Mouse (Mus musculus) gastrocnemius, postnatal 14 days (tissue): Measurements from ENCODE around the gene Ehd4. TPM values are rescaled to one million over a fixed set of nuclear protein-coding genes. Genes with fewer than 3 reads are reported as not detected.

Experiments
- DNase-seq: peaks from one replicate; pipeline ENCODE4 v3.0.0; 2021; ENCODE audit warnings: mixed read lengths
- intact Hi-C: fragments of 180-260 bp; cut with DNase I; formaldehyde crosslinking; loops from one replicate; pipeline ENCODE4 v1.15.1; 2025; ENCODE audit warnings: low total_unique reads
- long read RNA-seq, 2 experiments: library from polyadenylated mRNA; stranded (forward); transcript quantifications; one replicate each; pipeline ENCODE4 v2.0.0; 2021
- total RNA-seq, 2 experiments: library from RNA; stranded (reverse); gene quantifications; 2 replicates each; pipeline ENCODE4 v1.2.3; 2021

The Ehd4 gene
- total RNA-seq, result 10 to 100 TPM; 72.8 to 89.4 TPM
- long read RNA-seq, experiment 1, transcript Ehd4-201 (6 exons, 3,730 nt), result major isoform, 88 of 100 reads
- long read RNA-seq, experiment 1, partial matches to known transcripts, result 4 of 100 reads
- long read RNA-seq, experiment 1, other reads (novel, unspliced or antisense), result 8 of 100 reads
- long read RNA-seq, experiment 2, transcript Ehd4-201 (6 exons, 3,730 nt), result major isoform, 117 of 137 reads
- long read RNA-seq, experiment 2, partial matches to known transcripts, result 17 of 137 reads
- long read RNA-seq, experiment 2, other reads (novel, unspliced or antisense), result 3 of 137 reads

DNA sequence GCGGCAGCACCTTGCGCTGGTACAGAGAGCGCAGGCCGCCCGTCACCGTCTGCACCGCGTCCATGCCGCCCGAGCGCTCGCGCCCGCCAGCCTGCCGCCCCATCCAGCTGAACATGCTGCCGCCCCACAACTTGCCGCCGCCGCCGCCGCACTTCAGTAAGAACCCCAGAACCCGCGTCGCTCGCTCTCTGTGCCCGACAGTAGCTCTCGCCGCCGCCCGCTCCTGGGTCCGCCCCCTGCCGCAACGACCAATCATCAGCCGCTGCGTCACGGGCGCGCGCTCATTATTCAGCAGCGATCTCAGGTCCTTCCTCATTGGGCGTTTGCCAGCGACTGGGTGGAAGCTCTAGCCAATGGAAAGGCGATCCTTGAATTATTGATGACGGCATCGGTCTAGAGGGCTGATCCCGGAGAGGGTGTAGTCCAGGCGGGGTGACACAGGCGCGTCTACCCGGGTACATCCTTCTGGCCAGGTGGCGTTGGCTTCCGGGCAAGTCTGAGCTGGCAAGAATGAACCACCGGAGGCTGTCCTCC, at the start of gene Ehd4:
TSS of gene Ehd4 (minus strand) at position 246 of the 534 bp plus-strand sequence.
- peak; percentile 99 for DNase-seq
- intact Hi-C loops, result no loop called here

DNA sequence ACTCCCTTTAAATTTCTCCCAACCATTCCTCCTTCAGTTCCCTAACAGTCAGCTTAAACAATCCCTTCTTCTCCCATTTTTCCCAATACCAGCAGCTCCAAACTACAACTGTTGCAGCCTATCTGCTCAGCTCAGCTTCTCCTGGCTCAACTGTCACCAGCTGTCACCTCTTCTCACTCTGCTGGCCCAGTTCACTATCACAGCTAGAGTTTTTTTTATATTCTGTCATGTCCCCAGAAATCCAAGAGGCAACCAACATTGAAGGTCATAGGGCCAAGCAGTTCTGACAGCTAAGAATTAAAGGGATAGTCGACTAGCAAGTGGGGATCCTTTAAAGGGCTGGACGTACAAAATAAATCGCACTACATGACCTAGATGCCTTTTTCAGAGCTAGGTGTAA, 49.3 kb upstream of the Ehd4 start:
- DNase-seq, result peak; percentile 37
- intact Hi-C loops, result no loop called here

DNA sequence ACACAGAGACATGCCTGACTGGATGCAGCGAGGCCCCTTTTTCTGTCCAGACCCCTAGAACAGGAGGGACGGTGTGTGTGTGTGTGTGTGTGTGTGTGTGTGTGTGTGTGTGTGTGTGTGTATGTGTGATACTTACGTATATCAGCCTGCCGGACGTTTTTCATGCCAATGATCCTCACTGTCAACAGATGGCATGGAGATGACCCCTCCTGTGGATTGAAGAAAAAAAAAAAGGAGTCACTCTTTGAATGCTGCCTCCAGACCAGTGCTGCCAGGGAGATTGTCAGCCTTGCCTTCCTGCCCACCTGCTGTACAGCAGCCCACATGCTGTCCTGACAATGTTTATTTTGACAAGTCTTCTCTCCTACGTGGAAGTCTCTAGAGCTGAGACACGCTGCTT, 45.7 kb upstream of the Ehd4 start:
- no peak for DNase-seq
- intact Hi-C loops, result no loop called here

DNA sequence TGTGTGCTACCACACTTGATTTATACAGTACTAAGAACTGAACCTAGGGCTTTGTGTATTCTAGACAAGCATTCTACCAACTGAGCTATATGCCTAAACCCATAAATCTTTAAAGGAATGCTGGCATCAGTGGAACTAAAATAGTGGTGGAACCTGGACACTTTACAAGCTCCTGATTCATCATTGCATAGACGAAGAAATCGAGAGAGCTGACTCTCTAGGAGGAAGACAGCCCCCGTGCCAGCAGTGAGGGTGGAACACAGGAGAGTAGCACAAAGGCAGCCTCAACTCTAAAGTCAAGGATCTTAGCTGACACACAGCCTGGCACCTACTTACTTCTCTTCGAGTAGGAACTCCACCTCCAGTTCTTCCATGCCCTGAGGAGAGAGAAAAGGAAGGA, 33.8 kb upstream of the Ehd4 start:
- intact Hi-C loops, result loop anchor here (5.0 kb wide), 1 partner anchor 74 kb away; no protein-coding TSS in a partner anchor
- DNase-seq, result no peak

DNA sequence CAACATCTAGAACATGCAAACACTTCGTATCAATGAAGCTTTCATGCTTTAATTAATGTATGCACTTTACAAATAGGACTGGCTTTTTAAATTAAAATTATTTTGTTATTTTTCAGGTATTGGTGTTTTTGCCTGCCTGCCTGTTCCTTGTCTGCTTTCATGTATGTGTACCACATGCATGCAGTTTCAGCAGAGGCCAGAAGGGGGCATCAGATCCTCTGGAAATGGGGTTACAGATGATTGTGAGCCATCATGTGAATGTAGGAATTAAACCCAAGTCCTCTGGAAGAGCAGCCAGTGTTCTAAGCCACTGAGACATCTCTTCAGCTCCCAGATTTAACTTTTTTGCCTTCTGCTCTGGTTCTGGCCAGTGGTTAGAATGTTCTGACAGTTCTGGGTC, 33.2 kb upstream of the Ehd4 start:
- intact Hi-C loops, result loop anchor here (5.0 kb wide), 1 partner anchor 75 kb away; no protein-coding TSS in a partner anchor
- DNase-seq, result no peak

DNA sequence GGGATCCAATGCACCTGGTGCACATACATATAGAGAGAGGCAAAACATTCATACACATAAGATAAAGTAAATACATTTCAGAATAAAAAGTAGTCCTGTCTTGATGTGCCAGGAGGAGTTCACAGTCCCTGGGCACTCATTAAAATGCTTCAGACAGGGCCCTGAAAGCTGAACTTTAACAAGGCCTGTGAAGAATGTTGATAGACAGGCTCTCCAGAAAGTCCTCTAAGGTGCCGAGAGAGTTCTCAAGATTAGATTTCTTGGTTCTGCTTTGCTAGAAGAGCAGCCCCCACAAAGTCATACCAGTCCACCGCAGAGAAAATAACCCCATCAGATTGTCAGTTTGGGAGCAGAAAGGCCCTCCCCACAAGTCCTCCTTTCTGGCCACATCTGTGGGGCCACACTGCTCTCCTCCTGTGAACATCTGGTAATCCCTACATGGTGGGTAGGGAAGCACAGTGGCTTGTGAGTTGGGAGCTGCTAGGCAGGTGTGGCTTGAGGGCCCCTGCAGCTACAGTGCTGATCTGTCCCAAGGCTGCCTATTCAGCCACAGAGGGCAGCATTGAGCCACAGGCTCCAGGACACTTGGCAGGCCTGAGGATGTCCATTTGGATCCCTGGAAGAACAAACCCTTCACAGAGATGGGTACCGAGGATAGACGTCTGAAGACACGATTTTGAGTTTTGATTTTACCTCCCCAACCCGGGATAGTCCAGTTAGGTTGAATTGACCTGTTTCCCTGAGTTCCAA, 31.3 kb upstream of the Ehd4 start:
- DNase-seq, result no peak
- intact Hi-C loops, result loop anchor here (5.0 kb wide), 1 partner anchor 77 kb away; no protein-coding TSS in a partner anchor

DNA sequence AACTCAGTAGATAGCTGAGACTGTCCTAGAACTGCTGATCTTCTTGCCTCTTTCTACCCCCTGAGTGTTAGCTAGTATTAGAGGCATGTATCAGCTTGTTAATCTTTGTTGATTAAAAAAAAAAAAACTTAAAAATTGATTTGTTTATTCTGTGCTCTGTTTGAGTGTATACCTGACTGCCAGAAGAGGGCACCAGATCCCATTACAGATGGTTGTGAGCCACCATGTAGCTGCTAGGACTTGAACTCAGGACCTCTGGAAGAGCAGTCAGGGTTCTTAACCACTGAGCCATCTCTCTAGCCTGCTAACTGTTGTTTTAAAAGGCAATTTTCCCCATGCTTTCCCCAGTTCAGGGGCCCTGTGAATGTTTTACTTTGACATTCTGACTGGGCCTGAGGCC, 24.5 kb upstream of the Ehd4 start:
- no peak for DNase-seq
- intact Hi-C loops, result no loop called here

DNA sequence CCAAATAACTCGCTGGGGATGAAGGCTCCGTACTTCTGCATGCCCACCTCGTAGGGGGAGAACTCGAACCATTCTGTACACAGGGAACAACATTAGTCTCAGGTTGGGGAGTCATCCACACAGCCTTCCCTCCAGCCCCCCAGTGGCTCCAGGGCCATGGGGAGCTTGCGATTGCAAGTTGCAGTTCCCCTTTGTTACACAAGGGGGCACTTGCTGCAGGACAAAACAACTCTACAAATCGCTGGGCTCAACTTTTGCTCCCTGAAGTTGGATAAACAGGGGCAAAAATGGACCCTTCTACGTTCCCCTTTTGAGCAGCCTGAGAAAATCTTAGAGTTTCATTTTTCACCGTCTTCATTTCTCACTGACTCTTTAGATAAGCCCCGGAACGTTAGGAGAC, 19.3 kb upstream of the Ehd4 start:
- DNase-seq, result peak; percentile 49
- intact Hi-C loops, result no loop called here

DNA sequence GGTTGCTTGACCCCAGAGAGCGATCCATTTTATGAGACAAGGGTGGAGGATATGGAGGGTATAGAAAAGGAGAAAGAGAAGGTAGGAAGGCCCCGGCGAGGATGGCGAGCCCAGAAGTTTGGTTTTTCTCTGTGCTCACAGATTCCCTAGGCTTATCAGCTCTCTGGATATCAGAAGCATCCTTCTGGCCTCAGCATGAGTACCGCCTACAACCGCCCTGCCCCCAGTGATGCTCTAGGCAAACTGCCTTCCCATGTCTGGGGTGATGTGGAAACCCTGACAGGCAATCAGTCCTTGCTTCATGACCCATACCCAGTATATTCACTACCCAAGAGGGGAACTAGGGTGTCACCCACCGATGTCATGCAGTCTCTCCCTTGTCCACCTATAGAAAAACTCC, 17.0 kb upstream of the Ehd4 start:
- no peak for DNase-seq
- intact Hi-C loops, result no loop called here

DNA sequence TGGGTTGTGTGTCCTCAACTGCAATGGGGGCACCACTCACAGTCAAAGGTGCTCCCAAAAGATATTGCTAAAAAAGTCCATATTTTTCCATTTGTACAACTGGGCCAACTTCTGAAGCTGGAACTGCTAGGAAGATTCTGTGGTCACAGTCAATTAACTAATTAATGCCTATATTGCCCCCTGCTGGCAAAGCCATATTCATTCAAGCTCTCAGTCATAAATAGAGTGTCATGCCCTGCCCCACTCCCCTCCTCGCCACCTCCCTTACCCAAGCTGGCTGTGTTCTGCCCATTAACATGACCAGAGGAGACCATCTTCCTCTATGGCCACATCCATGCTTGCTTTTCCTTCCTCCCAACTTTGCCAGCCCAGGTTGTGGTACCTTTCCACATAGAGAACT, 16.3 kb upstream of the Ehd4 start:
- DNase-seq, result no peak

DNA sequence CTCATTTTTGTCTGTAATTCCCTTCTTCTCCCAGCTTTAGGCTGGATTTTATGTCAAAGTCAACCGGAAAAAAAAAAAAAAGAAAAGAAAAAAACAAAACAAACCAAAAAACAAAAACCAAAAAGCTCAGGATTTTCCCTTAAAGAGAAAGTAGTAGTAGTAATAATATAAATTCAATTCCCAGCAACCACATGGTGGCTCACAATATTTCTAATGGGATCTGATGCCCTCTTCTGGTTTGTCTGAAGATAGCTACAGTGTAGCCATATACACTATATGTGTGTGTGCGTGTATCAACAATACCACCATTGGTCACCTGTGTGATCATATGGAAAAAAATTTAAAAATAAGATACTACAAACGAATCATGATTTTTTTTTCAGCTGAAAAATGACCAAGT, 15.0 kb upstream of the Ehd4 start:
- no peak for DNase-seq
- intact Hi-C loops, result no loop called here

More for the DNA sequence above, 16.3 kb upstream of the Ehd4 start:
- intact Hi-C loops, result no loop called here

DNA sequence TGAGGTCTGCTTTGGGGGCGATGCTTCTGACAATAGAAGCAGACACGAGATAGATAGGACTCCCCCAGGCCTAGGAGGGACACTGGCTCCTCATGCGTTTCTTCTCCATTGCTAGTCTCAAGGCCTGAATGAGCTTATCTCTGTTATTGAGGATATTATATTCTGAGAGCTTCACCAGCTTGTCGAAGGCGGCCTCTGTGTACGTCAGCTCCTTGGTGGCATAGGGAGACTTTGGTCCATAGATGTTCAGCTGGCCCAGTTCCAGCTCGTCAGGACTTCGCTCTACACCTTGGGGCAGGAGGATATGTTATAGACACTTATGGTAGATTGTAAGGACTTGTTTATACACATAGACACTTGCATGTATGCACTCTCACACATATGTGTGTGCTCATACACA, 13.4 kb upstream of the Ehd4 start:
- intact Hi-C loops, result no loop called here
- DNase-seq, result no peak

DNA sequence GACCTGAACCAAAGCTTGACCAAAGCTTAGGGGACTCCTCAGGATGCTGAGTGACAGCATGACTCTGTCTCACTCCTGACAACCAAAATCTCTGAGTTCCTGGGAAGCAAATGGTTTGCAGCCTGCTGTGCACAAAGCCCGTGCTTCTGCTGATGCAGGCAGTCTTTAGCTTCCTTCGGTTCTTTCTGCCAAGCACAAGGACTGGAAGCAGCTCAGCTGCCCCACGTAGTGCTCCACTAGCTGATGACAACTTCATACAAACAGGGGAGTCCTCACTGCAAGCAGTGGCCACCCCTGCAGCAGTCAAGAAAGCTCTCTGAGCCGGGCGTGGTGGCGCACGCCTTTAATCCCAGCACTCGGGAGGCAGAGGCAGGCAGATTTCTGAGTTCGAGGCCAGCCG, 11.1 kb upstream of the Ehd4 start:
- intact Hi-C loops, result no loop called here
- no peak for DNase-seq

DNA sequence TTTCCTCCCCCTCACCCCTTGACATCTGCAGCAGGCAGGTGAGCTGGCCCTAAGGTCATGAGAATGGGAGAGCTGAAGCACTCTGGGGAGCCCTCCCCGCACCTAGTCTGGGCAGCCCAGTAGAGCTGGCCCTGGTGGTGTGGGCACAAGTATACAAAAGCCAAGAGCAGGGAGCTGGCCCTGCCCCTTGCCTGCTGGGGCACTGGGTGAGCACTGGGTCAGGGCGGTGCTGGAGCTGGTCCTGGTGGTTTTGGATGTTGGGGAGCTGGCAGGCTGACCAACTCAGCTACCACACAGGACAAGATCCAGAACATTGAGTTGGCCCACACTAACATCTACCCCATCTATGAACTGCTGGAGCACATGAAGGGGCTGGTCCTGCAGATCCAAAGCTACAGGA, 5.0 kb upstream of the Ehd4 start:
- intact Hi-C loops, result no loop called here
- DNase-seq, result peak; percentile 50

DNA sequence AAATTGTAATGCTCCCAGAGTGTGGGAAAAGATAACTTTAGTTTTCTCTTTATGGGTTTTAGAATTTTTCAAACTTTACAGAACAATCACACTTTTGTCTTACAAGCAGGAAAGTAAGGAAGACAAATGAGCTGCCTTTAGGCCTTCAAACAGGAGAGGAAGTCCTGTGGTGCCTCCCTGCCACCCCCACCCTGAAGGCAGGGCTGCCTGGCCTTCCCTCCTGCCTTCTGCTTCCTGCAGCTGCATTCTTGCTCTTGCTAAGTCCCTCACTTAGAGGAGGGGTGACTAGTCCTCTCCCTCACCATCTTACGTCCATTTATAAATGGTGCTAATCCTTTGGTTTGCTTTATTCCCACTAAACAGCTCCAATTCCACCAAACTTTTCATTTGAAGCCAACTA, 4.4 kb upstream of the Ehd4 start:
- DNase-seq, result peak; percentile 25
- intact Hi-C loops, result no loop called here

DNA sequence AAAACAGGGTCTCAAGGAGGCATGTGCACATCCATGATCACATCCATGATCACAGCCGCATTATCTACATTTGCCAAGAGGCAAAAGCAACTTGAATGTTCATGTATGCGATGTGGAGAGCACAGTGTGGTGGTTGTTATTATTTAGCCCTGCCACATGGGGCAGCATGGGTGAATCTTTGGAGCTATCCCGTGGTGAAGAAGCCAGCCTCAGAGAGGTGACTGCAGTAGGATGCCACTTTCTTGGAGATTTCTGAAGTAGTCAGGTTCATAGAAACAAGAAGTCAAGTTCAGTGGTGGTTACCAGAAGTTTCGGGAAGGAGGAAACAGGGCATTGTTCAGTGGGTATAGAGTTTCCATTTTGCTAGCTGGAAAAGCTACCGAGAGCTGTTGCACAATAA, 3.6 kb upstream of the Ehd4 start:
- DNase-seq, result no peak
- intact Hi-C loops, result no loop called here

DNA sequence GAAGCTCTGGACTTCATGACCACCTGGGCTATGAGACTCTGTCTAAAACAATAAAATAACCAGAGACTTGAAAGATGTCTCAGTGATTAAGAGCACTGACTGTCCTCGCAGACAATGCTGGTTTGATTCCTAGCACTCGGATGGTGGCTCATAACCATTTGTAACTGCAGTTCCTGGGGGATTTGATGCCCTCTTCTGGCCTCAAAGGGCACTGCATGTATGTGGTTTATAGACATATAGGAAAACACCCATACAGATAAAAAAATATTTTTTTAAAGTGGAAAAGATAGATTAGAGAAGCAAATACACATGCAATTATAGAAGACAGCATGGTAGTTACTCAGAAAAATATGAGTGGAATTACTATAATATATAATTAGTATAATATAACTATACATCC, 3.2 kb upstream of the Ehd4 start:
- intact Hi-C loops, result no loop called here
- DNase-seq, result no peak

DNA sequence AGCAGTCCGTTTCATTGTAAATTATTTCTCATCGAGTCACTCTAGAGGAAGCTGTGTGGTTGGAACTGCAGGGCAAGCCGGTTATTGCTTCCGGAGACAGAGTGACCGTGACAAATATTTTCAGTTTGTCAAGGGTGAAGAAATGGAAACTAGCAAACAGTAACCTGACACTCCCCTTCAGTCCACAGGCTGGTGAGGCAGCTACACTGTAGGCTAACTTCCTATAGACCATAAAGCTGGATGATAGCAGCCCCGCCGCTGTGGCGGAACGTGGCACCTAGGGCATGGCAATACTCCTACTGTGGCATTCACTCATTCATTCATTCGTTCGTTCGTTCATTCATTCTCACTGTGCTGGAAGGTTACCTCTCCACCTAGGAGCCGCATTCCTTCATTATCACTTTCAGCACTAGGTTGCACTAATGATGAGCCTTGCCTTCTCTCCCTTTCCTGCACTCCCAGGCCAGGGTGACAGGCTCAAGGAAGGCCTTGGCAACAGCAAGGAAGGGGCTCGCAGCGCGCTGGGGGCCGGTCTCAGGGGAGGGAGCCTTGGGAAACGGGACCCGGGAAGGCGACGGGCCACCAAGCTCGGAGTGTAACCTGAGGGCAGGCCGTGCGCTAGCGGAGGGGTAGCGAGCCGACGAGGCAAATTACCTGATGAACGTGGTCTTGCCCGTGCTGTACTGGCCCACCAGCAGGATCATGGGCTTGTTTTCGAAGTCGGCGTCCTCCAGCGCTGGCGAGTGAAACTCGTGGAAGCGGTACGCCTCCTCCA, 633 bp downstream of the Ehd4 start:
- intact Hi-C loops, result no loop called here
- peak; percentile 25 for DNase-seq

DNA sequence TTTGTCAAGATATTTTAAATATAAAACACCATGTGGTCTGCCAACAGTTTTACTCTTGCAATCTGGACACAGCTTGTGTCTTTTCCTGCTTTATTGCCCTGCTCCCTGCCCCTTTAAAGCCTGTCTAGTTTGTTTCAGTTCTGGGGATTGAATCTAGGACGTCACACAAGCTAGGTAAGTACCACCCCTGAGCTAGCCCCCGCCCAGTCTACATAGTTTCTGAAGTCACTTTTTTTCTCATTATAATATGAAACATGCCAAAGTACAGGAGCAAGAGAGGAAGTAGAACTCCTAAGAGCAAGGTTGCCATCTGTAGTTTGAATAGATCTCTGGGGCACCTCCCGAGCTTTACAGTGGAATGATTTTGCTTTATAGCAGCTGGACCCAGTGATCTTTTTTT, 3.8 kb downstream of the Ehd4 start:
- DNase-seq, result no peak
- intact Hi-C loops, result no loop called here

DNA sequence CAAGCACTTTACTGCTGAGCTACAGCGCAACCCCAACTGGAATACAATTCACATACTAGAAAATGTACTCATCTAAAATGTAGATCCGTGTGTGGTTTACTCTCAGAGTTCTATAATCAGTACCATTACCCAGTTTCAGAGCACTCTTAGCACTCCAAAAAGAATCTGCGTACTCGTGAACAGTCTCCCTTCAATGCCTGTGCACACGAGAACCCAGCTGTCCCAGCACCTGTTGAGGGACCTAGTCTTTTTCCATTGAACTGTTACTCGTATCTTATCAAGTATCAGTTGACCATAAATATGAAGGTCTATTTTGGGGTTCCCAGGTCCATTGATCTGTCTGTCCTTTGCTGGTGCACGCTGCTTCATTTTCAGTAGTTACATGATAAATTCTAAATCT, 4.8 kb downstream of the Ehd4 start:
- DNase-seq, result no peak
- intact Hi-C loops, result no loop called here
